Mouse (Mus musculus) adrenal gland, adult (tissue): ENCODE measurements around the gene Brd3.
A peak's percentile ranks its signal among the peaks of the same experiment; 100 is the strongest.

Source experiments
- DNase-seq, 2 experiments: peaks; one replicate each; pipeline ENCODE4 v3.0.0; 2022 to 2023; ENCODE audit warnings: low spot score in 1 of 2; ENCODE audit not compliant: inconsistent age in 2 of 2

Brd3 gene

DNA sequence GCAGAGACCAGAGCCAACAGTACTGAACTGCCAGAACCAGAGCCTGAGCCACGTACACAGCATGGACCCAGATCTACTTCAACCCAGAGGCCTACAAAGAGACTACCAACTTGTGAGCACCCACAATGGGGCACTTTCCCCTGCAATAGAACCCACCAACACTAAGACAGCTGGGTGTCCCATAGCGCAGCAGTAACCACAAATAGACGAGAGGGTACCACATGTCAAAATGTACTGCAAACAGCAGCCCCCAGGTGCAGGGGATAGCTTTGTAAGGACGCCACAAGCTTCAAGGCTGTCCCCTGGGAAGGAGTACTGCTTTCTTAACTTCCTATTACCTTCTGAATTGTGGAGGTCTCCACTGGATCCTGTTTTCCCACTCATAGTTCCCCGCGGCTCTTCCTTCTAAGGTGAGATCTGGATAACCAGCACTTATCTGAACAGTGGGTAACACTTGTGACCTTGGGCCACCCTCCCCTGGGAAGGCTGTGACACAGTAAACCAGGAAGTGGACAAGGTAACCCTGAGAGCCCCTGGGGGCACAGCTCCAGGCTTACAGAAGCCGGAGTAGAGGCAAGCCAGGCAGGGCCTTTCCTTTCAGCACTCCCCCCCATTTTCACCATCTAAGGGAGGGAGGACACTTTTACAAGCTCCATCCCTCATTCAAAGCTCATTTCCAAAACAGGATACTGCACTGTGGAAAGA, 34.2 kb downstream of the Brd3 start:
- DNase-seq: peak; percentile 49 to 77

GRCm38 (mm10) chr2:27471170-27471584, 36.3 kb downstream of the Brd3 start:
- DNase-seq: peak in 1 of 2 experiments; percentile 62

DNA sequence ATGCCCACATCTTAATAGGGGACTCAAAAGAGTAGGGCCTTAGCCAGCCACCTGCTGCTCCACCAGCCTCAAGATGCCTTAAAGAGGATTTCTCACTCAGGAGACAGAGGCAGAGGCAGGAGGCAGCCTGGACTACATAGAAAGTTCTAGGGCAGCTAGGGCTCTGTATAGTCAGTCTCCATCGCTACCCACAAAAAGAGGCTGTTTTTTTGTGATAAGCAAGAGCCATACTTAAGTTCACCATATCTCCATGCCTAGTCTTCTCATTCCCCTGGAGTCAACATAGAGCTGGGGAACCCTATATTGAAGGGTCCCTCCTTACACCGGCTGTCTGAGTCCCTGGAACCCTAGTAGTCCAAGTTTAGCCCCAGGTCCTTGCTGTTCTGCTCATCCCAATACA, 36.9 kb downstream of the Brd3 start:
- DNase-seq: no peak

DNA sequence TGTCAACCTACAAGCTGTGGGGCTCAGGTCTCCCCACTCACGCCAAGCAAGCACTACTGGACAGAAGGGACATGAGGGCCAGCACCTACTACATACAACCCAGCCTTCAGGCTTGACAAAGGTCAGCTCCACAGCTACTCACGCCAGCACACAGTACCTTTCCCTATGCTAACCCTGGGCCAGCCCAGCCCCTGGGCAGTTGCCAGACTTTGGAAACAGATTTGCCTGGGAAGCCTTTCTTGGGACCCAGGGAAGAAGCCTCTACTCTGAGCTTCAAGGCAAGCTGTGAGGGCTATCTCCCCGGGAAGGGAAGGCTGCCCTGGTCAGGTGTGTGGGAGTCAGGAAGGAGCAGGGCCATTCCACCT, 37.5 kb downstream of the Brd3 start:
- peak; percentile 54 to 80 for DNase-seq

GRCm38 (mm10) chr2:27469292-27469990, 38.0 kb downstream of the Brd3 start:
- DNase-seq: no peak

DNA sequence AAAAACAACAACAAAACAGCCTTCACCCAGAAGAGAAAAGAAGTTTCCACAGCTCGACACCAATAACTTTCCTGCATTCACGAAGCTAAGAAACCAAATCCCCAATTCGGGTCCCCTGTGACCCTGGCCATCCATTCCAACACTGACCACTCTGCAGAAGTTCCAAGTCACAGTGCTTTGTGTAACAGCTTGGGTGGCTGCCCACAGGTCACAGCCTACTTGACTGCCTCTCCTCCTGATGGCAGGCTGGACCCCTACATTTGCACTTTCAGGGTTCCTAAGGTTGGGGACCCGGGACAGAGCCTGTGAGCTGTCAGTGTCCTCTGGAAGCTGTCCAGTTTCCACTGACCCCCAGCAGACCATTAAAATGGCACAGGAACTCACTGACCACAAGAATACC, 44.6 kb downstream of the Brd3 start:
- DNase-seq: peak; percentile 17 to 42

DNA sequence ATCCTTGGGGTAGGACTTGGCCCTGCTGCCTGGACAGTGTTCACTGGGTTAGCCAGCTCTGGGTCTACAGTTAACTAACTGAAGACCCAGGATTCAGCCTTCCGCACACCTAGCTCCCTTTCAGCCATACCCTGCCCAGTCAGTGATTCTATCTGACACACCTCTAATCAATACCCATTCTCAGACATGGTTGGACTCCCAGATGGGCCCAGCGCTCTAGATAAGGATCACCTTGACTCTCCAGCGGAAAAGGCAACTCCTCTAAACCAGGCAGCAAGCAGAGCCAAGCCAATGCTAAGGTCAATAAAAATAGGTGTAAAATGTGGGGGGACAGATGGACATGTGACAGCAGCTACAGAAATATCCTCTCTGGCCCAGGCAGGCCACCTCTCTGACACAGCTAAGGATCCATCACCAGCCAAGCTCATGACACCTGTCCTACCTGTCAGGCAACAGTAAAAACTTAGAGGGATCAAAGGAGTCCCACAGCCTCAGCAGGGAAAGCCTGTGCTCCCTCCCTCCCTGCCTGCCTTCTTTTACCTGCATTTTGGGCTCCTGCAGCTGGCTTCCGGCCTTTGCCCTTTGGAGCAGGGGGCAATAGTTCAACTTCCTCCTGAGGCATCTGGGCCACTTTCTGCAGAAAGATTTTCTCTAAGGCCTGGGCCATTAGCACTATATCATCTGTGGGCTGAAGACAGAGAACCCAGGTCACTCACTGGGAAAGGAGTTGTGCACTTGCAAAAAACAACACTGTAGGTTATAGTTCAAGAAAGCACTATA, 45.4 kb downstream of the Brd3 start:
- DNase-seq: peak in 1 of 2 experiments; percentile 4

DNA sequence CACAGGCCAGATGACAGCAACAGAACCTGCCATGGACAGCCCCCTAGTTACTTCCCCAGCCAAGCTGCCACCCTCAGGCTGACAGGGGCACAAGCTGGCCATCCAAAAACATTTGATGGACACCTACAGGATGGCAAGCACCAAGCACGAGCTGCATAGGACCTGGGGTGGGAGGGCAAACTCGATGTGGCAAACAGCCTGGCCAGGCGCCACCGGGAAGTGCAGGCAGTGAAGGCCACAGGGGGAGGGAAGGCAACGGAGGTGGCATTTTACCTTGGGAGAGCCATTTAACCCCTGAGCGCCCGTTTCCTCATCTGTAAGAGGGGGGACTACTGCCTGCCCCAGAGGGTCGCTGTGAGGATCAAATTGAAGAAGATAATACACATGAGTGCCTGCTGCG, 46.8 kb downstream of the Brd3 start:
- peak; percentile 83 to 93 for DNase-seq

DNA sequence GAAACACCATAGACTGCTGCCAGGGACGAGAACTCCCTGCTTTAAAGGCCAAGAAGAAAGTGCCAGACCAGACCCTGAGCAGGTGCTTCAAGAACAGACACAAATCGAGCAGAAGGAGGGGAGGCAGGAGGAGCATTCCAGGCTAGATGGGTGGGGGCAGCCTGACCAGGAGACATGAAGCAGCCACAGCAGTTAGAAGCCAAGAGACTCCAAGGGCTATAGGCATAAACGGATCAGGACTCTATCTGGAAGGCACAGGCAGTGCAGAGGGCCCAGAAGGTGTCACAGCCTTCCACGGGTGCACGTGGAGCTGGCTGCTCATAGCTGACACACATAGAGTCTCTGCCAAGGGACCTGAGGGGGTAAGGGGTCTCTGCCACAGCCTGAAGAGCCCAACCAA, 47.3 kb downstream of the Brd3 start:
- peak in 1 of 2 experiments; percentile 60 for DNase-seq

- no peak for DNase-seq
Observed at GRCm38 (mm10) chr2:27459735-27460134, 47.7 kb downstream of the Brd3 start.

DNA sequence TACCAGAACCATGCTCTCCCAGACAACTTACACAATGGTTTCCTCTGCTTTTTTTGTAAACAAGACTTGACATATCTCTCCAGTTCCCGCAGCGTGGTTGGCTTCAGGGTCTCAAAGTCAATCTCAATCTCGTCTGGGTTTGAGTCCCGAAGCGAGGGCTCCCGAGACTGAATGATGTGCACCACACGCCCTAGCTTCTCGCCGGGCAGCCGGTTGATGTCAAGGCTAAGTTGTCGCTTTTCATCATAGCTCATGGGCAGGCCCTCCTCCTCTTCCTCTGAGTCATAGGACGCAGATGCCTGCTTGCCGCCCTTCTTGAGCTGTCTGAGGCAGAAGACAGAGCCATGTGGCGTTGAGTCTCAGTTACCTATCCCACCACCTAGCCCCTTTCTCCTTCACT, 57.2 kb downstream of the Brd3 start:
- peak; percentile 87 to 93 for DNase-seq

- no peak for DNase-seq
Observed at GRCm38 (mm10) chr2:27447782-27448181, 59.7 kb downstream of the Brd3 start.

GRCm38 (mm10) chr2:27446812-27447211, 60.6 kb downstream of the Brd3 start:
- DNase-seq: peak; percentile 85 to 92

DNA sequence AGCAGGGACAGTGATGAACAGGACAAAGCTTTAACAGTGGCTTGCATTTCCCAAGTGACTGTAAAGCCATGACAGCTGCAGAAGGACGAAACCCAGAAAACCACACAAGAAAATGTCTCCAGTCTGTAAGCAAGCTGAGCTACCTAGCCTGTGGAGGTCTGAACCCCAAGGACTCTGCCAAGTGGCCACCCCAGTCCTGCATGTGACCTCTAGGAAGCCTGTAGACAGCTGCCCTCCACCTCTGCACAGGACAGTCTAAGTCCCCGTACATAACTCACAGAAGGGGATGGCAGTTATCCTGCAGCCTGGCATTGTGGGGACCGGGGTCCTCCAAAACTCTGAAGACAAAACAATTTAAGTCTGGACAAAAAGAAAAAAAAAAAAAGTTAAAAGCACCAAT, 61.6 kb downstream of the Brd3 start:
- no peak for DNase-seq

- no peak for DNase-seq
Observed at GRCm38 (mm10) chr2:27443450-27443708, 64.1 kb downstream of the Brd3 start.

GRCm38 (mm10) chr2:27442708-27443449, 64.6 kb downstream of the Brd3 start:
- peak; percentile 46 to 66 for DNase-seq

DNA sequence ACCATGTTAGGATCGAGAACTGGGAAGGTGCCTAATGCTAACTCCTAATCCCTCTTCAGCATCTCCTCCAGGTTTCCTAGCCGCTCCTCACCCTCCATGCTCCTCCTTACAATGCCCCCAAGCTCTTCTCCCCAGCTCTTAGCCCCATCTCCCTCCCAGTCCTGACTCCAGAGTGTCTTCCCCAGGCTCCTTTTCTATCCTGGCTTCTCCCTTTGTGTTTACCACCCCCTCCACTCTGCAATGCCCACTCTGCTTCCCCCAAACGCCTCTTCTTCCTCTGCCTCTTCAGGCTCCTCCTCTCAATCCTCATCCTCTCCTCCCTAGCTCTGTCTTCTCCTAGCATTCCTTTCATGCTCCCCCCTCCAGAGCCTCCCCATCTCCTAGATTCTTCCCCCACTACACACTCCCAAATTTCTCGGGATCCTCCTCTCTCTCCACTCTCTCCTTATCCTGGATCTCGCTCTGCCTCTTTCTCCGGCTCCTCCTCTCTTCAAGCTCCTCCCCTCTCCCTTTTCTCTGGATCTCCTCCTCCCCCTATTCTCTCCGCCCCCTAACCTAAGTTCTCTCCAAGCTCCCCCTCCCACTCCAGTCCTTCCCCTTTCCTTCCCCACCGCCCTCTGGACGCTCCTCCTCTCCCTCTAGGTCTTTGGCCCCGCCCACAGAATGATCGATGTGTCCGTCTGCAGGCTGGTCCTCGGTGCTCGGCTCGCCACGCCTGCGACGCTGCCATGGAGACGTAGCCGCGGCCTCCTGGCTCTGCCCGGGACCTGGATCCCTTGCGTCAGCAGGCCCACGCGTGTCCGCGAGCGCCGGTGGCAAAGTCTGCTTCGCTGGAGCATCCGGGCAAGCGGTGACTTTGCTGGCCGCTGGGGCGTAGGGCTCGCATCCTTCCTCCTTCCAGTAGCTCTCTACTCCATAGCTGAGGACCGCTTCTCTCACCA, 65.4 kb downstream of the Brd3 start, which contains the start of gene Brd3os:
TSS of gene Brd3os (plus strand) at position 558 of the 941 bp plus-strand sequence.
- peak; percentile 98 for DNase-seq

DNA sequence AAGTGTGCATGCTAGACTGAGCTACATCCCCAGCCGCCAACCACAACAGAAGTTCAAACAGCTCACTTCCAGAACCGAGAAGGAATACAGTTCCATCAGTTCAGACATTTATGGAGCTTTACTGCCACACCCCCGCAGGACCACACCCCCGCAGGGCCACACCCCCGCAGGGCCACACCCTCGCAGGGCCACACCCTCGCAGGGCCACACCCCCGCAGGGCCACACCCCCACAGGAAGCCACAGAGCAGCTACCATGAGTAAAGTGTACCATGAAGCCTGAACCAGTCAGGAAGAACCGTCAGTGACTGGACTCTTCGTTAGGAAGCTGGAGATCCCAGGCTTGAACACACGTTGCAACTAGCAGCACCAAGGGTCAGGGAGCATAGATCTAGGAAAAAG, 69.2 kb downstream of the Brd3 start:
- DNase-seq: peak; percentile 54 to 72

DNA sequence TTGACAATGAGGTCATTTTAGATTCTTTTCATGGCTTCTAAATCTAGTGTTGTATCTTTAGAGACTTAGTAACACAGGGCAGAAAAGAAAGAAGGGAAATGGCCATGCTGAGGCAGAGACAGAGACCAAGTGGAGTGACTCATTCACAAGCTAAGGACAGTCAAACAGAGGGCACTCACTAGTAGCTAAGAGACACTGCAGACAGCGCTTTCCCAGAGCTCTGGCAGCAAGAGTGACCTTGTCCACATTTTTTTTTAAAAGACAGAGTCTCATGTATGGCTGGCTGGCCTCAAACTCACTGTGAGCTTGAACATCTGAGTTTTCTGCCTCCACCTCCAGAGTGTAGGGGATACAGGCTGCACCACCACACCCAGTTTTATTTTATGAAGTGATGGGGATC, 69.6 kb downstream of the Brd3 start:
- peak; percentile 73 to 82 for DNase-seq

DNA sequence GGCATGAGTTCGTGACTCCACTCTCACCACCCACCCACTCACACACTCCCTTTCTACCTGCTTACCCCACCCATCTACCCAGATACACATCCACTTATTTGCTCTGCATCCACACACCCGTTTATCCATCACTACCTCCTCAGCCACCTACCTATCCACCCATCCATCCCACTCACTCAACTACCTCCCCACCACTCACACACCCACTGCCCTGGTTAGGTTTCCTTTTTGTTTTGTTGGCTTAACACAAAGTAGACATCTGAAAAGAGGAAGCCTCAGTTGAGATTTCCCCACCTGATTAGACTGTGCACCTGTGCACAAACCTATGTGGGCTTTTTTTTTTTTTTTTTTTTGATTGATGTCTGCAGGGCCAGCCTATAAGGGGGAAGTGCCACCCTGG, 74.9 kb downstream of the Brd3 start:
- DNase-seq: no peak
